Mouse (Mus musculus): Measurements from ENCODE around the gene Rab25. TPM values are rescaled to one million over a fixed set of nuclear protein-coding genes. Genes with fewer than 3 reads are reported as not detected.

Gene Rab25
- polyA plus RNA-seq, 1 experiment from 2014 or later = 3.7 TPM

DNA sequence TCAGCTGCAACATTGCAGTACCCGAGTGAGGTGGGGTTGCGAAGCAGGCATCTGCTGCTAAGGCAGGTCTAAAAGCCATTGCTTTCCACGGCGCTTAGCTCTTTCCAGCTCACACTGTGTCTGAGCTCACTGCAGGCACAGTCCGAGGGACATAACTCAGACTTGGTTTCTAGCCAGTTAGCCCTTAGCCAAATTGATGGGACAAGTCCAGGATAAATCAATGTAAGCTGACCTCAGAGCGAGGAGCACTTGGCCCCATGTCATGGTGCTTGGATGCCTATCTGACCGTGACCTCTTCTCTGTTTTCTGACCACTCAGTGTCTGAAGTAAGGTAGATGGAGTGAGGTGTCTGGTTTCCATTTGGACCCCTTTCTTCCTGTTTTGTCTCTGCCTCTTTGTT is 15.9 kb upstream of the Rab25 start:
- DNase-seq (ENCODE audit: low spot score) (no peak), ATAC-seq (replicated peaks; ENCODE audit: insufficient number of reproducible peaks, low FRiP score, low TSS enrichment, low read depth) (no peak)
- no peaks in the 10 kb centered on the region for H3K27me3 ChIP-seq (ENCODE audit: control insufficient read depth, insufficient read depth, low read length)
- no peaks in the 10 kb centered on the region for H3K4me1 ChIP-seq (ENCODE audit: control insufficient read depth, insufficient read depth, low read length)
- H3K9ac ChIP-seq (replicated peaks; ENCODE audit: low read length) = no peak overlapping the region
- H3K9me3 ChIP-seq (replicated peaks; ENCODE audit: control insufficient read depth, low read length) = no peaks in the 10 kb centered on the region
- H3K36me3 ChIP-seq (replicated peaks; ENCODE audit: control insufficient read depth, insufficient read depth, low read depth, low read length) = peaks cover 37% of the 10 kb centered on the region
- no peak overlapping the region for H3K27ac ChIP-seq (replicated peaks; ENCODE audit: low read depth, low read length)
- 88% methylated on average over 7 of the region's 7 CpGs for WGBS
- no peak overlapping the region for H3K4me3 ChIP-seq (ENCODE audit: low read depth, low read length)
- H3K4me2 ChIP-seq (ENCODE audit: low read depth, low read length) = no peak overlapping the region

DNA sequence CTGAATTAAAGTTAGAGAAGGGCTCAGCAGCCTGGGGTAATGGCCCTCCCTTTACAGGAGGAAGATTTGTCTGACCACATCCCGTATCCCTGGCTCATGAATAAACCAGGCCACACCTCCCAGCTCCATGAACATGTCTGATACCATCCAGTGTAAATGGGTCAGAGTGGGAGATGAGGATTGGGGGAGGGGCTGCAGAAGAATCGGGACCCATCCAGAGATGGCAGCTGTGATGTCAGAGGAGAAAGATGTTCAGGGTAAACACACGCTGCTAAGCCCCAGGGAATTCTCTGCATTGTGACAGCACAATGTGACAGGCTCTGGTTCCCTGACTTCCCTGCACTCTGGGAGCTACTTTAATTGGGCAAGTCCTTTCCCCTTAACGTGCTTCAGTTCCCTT is 15.3 kb upstream of the Rab25 start:
- Histone ChIP-seq H3K4me2 (ENCODE audit: low read depth, low read length) (no peak overlapping the region), H3K27me3 (ENCODE audit: control insufficient read depth, insufficient read depth, low read length) (no peaks in the 10 kb centered on the region), H3K4me1 (ENCODE audit: control insufficient read depth, insufficient read depth, low read length) (no peaks in the 10 kb centered on the region), H3K27ac (replicated peaks; ENCODE audit: low read depth, low read length) (no peak overlapping the region), H3K9me3 (replicated peaks; ENCODE audit: control insufficient read depth, low read length) (no peaks in the 10 kb centered on the region), H3K4me3 (ENCODE audit: low read depth, low read length) (no peak overlapping the region), H3K9ac (replicated peaks; ENCODE audit: low read length) (no peak overlapping the region), H3K36me3 (replicated peaks; ENCODE audit: control insufficient read depth, insufficient read depth, low read depth, low read length) (peaks cover 35% of the 10 kb centered on the region)
- ATAC-seq (replicated peaks; ENCODE audit: insufficient number of reproducible peaks, low FRiP score, low TSS enrichment, low read depth) (no peak), DNase-seq (ENCODE audit: low spot score) (no peak)
- WGBS = 76% methylated on average over 4 of the region's 4 CpGs

DNA sequence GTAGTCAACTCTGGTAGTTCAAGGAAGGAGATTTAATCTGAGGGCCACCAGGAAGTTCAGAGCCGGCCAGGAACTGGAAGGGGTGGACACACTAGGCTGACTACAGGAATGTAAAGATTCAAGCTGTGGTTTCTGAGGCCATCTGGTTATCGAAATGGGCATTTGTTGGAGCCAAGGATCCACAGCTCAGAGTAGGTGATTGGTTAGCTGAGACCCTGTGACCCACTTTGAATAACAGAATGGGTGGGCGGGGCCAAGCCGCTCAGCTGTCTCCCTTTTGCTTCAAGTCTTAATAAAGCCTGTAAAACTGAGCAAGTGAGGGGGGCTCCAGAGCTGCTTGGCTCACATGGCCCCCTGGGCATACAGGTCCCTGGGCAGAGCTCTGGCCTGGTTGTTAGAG is 13.9 kb upstream of the Rab25 start:
- Histone ChIP-seq H3K27ac (replicated peaks; ENCODE audit: low read depth, low read length) (no peak overlapping the region), H3K4me1 (ENCODE audit: control insufficient read depth, insufficient read depth, low read length) (no peaks in the 10 kb centered on the region), H3K4me3 (ENCODE audit: low read depth, low read length) (no peak overlapping the region), H3K9me3 (replicated peaks; ENCODE audit: control insufficient read depth, low read length) (no peaks in the 10 kb centered on the region), H3K27me3 (ENCODE audit: control insufficient read depth, insufficient read depth, low read length) (no peaks in the 10 kb centered on the region), H3K36me3 (replicated peaks; ENCODE audit: control insufficient read depth, insufficient read depth, low read depth, low read length) (peaks cover 32% of the 10 kb centered on the region), H3K4me2 (ENCODE audit: low read depth, low read length) (no peak overlapping the region), H3K9ac (replicated peaks; ENCODE audit: low read length) (no peak overlapping the region)
- no peak; the same call in 1 of the 2 replicates for ATAC-seq (replicated peaks; ENCODE audit: insufficient number of reproducible peaks, low FRiP score, low TSS enrichment, low read depth)
- no peak for DNase-seq (ENCODE audit: low spot score)
- 74% methylated on average over 4 of the region's 4 CpGs for WGBS

DNA sequence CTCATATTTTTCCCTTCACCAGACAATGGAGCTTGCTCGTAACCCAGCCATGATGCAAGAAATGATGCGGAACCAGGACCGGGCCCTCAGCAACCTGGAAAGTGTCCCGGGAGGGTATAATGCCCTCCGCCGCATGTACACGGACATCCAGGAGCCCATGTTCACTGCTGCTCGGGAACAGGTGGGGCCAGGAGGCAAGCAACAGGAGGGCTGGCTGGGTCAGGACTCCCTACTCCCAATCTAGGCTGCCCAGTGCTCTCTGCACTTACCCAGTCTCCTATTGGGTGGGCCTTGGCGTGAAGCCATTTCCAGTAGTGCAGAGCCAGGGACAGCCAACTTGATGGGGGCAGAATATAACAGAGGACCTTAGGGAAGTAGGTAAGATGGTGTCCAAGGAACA is 11.5 kb upstream of the Rab25 start:
- no peaks in the 10 kb centered on the region for H3K27me3 ChIP-seq (ENCODE audit: control insufficient read depth, insufficient read depth, low read length)
- H3K9ac ChIP-seq (replicated peaks; ENCODE audit: low read length) = no peak overlapping the region
- no peaks in the 10 kb centered on the region for H3K4me1 ChIP-seq (ENCODE audit: control insufficient read depth, insufficient read depth, low read length)
- no peak overlapping the region for H3K4me2 ChIP-seq (ENCODE audit: low read depth, low read length)
- H3K9me3 ChIP-seq (replicated peaks; ENCODE audit: control insufficient read depth, low read length) = no peaks in the 10 kb centered on the region
- 93% methylated on average over 9 of the region's 9 CpGs for WGBS
- H3K36me3 ChIP-seq (replicated peaks; ENCODE audit: control insufficient read depth, insufficient read depth, low read depth, low read length) = peaks cover 19% of the 10 kb centered on the region
- no peak overlapping the region for H3K4me3 ChIP-seq (ENCODE audit: low read depth, low read length)
- ATAC-seq (replicated peaks; ENCODE audit: insufficient number of reproducible peaks, low FRiP score, low TSS enrichment, low read depth) (no peak), DNase-seq (ENCODE audit: low spot score) (no peak)
- no peak overlapping the region for H3K27ac ChIP-seq (replicated peaks; ENCODE audit: low read depth, low read length)

DNA sequence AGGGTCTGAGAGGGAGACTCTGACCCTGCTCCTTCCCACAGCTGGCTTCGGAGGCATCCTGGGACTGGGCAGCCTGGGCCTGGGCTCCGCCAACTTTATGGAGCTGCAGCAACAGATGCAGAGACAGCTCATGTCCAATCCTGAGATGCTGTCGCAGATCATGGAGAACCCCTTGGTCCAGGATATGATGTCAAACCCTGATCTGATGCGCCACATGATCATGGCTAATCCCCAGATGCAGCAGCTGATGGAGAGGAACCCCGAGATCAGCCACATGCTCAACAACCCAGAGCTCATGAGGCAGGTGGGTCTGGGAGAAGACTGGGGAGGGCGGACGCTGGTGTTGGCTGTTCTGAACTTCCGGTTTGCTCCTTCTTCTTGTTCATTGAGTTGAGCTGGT is 8.5 kb upstream of the Rab25 start:
- no peaks in the 10 kb centered on the region for H3K4me1 ChIP-seq (ENCODE audit: control insufficient read depth, insufficient read depth, low read length)
- H3K4me3 ChIP-seq (ENCODE audit: low read depth, low read length) = no peak overlapping the region
- no peaks in the 10 kb centered on the region for H3K27me3 ChIP-seq (ENCODE audit: control insufficient read depth, insufficient read depth, low read length)
- H3K27ac ChIP-seq (replicated peaks; ENCODE audit: low read depth, low read length) = no peak overlapping the region
- DNase-seq (ENCODE audit: low spot score) = no peak
- 94% methylated on average over 8 of the region's 8 CpGs for WGBS
- no peak for ATAC-seq (replicated peaks; ENCODE audit: insufficient number of reproducible peaks, low FRiP score, low TSS enrichment, low read depth)
- no peak overlapping the region for H3K9ac ChIP-seq (replicated peaks; ENCODE audit: low read length)
- no peak overlapping the region for H3K4me2 ChIP-seq (ENCODE audit: low read depth, low read length)
- peaks cover 13% of the 10 kb centered on the region for H3K36me3 ChIP-seq (replicated peaks; ENCODE audit: control insufficient read depth, insufficient read depth, low read depth, low read length)
- H3K9me3 ChIP-seq (replicated peaks; ENCODE audit: control insufficient read depth, low read length) = no peaks in the 10 kb centered on the region

DNA sequence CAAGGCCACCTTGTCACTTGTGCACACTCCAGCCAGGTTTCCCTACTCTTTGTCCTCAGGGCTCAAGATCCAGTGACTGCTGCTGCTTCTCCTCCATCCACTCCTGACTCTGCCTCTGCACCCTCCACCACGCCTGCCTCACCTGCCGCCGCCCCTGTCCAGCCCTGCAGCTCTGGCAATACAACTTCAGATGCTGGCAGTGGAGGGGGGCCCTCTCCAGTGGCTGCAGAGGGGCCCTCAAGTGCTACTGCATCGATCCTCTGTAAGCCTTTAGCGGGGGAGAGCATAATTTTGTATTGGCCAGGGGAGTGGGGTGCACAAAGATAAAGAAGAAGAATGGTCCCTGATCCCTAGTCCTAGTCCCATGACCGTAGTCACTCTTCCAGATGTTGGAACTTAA is 7.6 kb upstream of the Rab25 start:
- WGBS = 94% methylated on average over 6 of the region's 6 CpGs
- DNase-seq (ENCODE audit: low spot score) (no peak), ATAC-seq (replicated peaks; ENCODE audit: insufficient number of reproducible peaks, low FRiP score, low TSS enrichment, low read depth) (no peak)
- Histone ChIP-seq H3K4me1 (ENCODE audit: control insufficient read depth, insufficient read depth, low read length) (no peaks in the 10 kb centered on the region), H3K36me3 (replicated peaks; ENCODE audit: control insufficient read depth, insufficient read depth, low read depth, low read length) (peaks cover 13% of the 10 kb centered on the region), H3K9me3 (replicated peaks; ENCODE audit: control insufficient read depth, low read length) (no peaks in the 10 kb centered on the region), H3K4me3 (ENCODE audit: low read depth, low read length) (no peak overlapping the region; the same call in 1 of the 2 replicates), H3K27me3 (ENCODE audit: control insufficient read depth, insufficient read depth, low read length) (no peaks in the 10 kb centered on the region), H3K4me2 (ENCODE audit: low read depth, low read length) (no peak overlapping the region), H3K9ac (replicated peaks; ENCODE audit: low read length) (no peak overlapping the region), H3K27ac (replicated peaks; ENCODE audit: low read depth, low read length) (no peak overlapping the region)

DNA sequence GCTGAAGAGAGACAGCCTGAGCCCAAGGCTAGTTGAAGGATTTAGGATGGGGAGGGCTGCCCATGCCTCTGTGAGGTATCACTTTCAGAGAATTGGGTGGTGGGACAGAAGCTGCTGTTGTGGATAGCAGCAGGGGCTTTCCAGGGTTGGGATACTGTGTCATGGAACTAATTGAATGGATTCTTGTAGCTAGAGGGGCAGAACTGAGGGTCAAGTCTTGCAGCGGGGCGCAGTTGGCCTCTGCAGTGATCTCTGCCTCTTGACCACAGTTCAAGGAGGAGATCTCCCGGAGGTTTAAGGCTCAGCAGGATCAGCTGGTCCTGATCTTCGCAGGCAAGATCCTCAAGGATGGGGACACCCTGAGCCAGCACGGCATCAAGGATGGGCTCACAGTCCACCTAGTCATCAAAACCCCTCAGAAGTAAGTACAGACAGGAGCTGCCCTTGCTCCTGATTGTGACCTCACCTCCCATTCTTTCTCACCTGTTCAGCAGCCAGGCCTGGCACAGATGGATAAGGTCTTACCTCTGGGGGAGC is 7.0 kb upstream of the Rab25 start:
- H3K36me3 ChIP-seq (replicated peaks; ENCODE audit: control insufficient read depth, insufficient read depth, low read depth, low read length) = peaks cover 10% of the 10 kb centered on the region
- DNase-seq (ENCODE audit: low spot score) (no peak), ATAC-seq (replicated peaks; ENCODE audit: insufficient number of reproducible peaks, low FRiP score, low TSS enrichment, low read depth) (no peak)
- WGBS = 82% methylated on average over 5 of the region's 5 CpGs
- H3K9me3 ChIP-seq (replicated peaks; ENCODE audit: control insufficient read depth, low read length) = no peaks in the 10 kb centered on the region
- peak overlapping the region; percentile 10; the same call in 1 of the 2 replicates for H3K4me2 ChIP-seq (ENCODE audit: low read depth, low read length)
- no peaks in the 10 kb centered on the region for H3K4me1 ChIP-seq (ENCODE audit: control insufficient read depth, insufficient read depth, low read length)
- H3K4me3 ChIP-seq (ENCODE audit: low read depth, low read length) = peak overlapping the region; percentile 89; the same call in 1 of the 2 replicates
- H3K9ac ChIP-seq (replicated peaks; ENCODE audit: low read length) = no peak overlapping the region
- H3K27ac ChIP-seq (replicated peaks; ENCODE audit: low read depth, low read length) = no peak overlapping the region
- H3K27me3 ChIP-seq (ENCODE audit: control insufficient read depth, insufficient read depth, low read length) = no peaks in the 10 kb centered on the region

DNA sequence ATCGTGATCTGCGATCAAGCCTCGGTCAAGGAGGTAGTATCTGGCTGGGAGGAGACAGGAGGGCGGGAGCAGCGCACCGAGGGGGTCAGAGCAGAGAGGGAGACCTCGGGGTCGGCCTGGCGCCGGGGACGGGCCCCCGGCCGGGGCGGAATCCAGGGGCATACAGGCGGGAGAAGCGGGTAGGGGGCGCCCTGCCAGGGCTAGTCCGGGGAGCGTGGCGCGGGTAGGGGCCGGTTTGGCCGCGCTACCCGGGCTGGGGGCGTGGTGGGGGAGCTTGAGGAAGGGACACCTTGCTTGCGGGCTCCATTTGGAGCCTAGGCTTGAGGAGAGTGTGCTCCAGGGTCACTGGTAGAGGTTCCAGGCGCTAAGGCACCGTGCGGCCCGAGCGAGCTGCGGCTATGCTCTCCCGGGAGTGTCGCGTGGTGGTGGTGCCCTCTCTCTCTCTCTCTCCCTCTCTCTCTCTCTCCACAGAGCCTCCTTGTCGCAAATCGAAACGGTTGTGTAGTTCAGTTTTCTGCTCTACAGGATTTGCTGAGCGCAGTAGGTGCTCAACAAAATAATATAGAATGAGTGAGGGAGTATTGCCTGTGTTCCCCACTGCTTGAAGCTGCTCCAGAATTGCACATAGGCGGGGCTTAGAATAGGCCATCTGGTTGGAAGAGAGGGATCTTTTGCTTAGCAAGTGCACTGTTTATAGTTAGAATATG is 5.9 kb upstream of the Rab25 start:
- DNase-seq (ENCODE audit: low spot score) = peak; percentile 68
- Histone ChIP-seq H3K36me3 (replicated peaks; ENCODE audit: control insufficient read depth, insufficient read depth, low read depth, low read length) (peaks cover 10% of the 10 kb centered on the region), H3K27me3 (ENCODE audit: control insufficient read depth, insufficient read depth, low read length) (no peaks in the 10 kb centered on the region), H3K27ac (replicated peaks; ENCODE audit: low read depth, low read length) (peak overlapping the region; percentile 93), H3K4me3 (ENCODE audit: low read depth, low read length) (peak overlapping the region; percentile 89), H3K9me3 (replicated peaks; ENCODE audit: control insufficient read depth, low read length) (no peaks in the 10 kb centered on the region), H3K9ac (replicated peaks; ENCODE audit: low read length) (peak overlapping the region; percentile 89), H3K4me1 (ENCODE audit: control insufficient read depth, insufficient read depth, low read length) (no peaks in the 10 kb centered on the region), H3K4me2 (ENCODE audit: low read depth, low read length) (peak overlapping the region; percentile 85)
- ATAC-seq (replicated peaks; ENCODE audit: insufficient number of reproducible peaks, low FRiP score, low TSS enrichment, low read depth) = peak; percentile 54
- under 1% methylated on average over 37 of the region's 41 CpGs for WGBS

All from embryonic facial prominence, embryonic 11.5 days (tissue).